8 mouse cellular contexts compared by ENCODE assay signal in genomic region chr2:110177879-110178278, GRCm38 (mm10).
DNase-seq lines count a peak whose midpoint lies in the region; ATAC-seq lines count a peak whose summit lies in the region.

No protein-coding gene starts in this region.

- no peak overlapping the region for H3K4me2 ChIP-seq in midbrain, embryonic 13.5 days (replicated peaks)
- H3K4me2 ChIP-seq in hindbrain, embryonic 15.5 days: no peak overlapping the region

- ATAC-seq in midbrain, embryonic 13.5 days: no peak
- ATAC-seq in hindbrain, embryonic 15.5 days (ENCODE audit: low FRiP score, low read depth): peak; percentile 36; the same call in 1 of the 2 replicates
- ATAC-seq in CD4-positive, CD25-positive, alpha-beta regulatory T cell, adult 4 months: no peak

- peaks cover 36% of the 10 kb centered on the region for H3K4me1 ChIP-seq in midbrain, embryonic 10.5 days
- H3K4me1 ChIP-seq in midbrain, embryonic 13.5 days (replicated peaks): peaks cover 29% of the 10 kb centered on the region
- H3K4me1 ChIP-seq in hindbrain, embryonic 15.5 days (replicated peaks): peaks cover 36% of the 10 kb centered on the region

- H3K4me3 ChIP-seq in midbrain, embryonic 10.5 days: no peak overlapping the region
- no peak overlapping the region for H3K4me3 ChIP-seq in midbrain, embryonic 13.5 days (replicated peaks)
- H3K4me3 ChIP-seq in hindbrain, embryonic 15.5 days: no peak overlapping the region

- 91% methylated on average over 7 of the region's 7 CpGs for whole genome bisulfite sequencing in midbrain, embryonic 10.5 days
- 47% methylated on average over 7 of the region's 7 CpGs for WGBS in midbrain, embryonic 13.5 days
- WGBS in hindbrain, embryonic 15.5 days: 33% methylated on average over 7 of the region's 7 CpGs

- H3K9ac ChIP-seq in midbrain, embryonic 13.5 days (replicated peaks): no peak overlapping the region
- no peak overlapping the region for H3K9ac ChIP-seq in hindbrain, embryonic 15.5 days

- H3K27ac ChIP-seq in midbrain, embryonic 10.5 days (replicated peaks): no peak overlapping the region
- no peak overlapping the region for H3K27ac ChIP-seq in midbrain, embryonic 13.5 days
- peak overlapping the region; percentile 46; the same call in 1 of the 2 replicates for H3K27ac ChIP-seq in hindbrain, embryonic 15.5 days (replicated peaks)

- DNase-seq in midbrain, embryonic 10.5 days (ENCODE audit: low spot score): peak; percentile 4
- DNase-seq in cerebellum, postnatal 25 days: peak; percentile 70 to 77
- peak; percentile 17 to 63 for DNase-seq in lung, postnatal 4 days
- no peak for DNase-seq in urinary bladder, adult 18-20 months (ENCODE audit: low spot score in 2 of 2)
- DNase-seq in embryo, embryonic 10 days (ENCODE audit: low spot score): no peak

- H3K27me3 ChIP-seq in midbrain, embryonic 10.5 days (ENCODE audit: low read depth, poor library complexity, severe bottlenecking): no peaks in the 10 kb centered on the region
- no peaks in the 10 kb centered on the region for H3K27me3 ChIP-seq in midbrain, embryonic 13.5 days
- H3K27me3 ChIP-seq in hindbrain, embryonic 15.5 days: no peaks in the 10 kb centered on the region

- H3K36me3 ChIP-seq in midbrain, embryonic 10.5 days: no peaks in the 10 kb centered on the region
- no peaks in the 10 kb centered on the region for H3K36me3 ChIP-seq in midbrain, embryonic 13.5 days
- no peaks in the 10 kb centered on the region for H3K36me3 ChIP-seq in hindbrain, embryonic 15.5 days

- no peaks in the 10 kb centered on the region for H3K9me3 ChIP-seq in midbrain, embryonic 10.5 days (replicated peaks)
- H3K9me3 ChIP-seq in midbrain, embryonic 13.5 days: no peaks in the 10 kb centered on the region
- no peaks in the 10 kb centered on the region for H3K9me3 ChIP-seq in hindbrain, embryonic 15.5 days

Comparison
In these comparisons a context has a peak if more than half of its experiments do, and no peak if none do; other contexts are left out.
1. DNase-seq: peak in midbrain, embryonic 10.5 days (single experiment), cerebellum, postnatal 25 days (2 of 2) and lung, postnatal 4 days (2 of 2); none in urinary bladder, adult 18-20 months (0 of 2) and embryo, embryonic 10 days (single experiment).